Mouse (Mus musculus): ENCODE measurements around the gene Lin28a.

DNA sequence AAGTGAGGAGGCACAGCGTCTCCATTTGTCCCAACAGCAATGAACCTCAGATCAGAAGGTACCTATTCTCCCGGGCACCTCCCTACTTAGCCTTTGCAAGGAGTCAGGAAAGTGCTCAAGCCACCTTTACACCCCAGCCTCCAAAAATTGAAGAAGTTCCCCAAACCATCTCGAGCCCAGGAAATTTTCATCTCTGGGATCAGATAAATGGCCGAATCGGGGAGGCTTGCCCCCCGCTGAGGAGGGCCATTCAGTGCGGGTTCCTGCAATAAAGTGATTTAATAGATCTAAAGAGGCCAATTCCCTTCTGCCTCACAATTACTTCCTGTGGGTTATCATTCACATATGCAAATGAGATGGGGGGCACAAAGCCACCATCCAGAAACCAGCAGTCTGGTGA, 2.4 kb downstream of the Lin28a start:
- TF ChIP-seq CTCF (IDR thresholded peaks at IDR 0.05; ENCODE audit: low read depth, low read length) = no peak
- TF ChIP-seq POLR2A (IDR thresholded peaks at IDR 0.05; ENCODE audit: borderline replicate concordance, low read depth, low read length) = no peak
